Mouse (Mus musculus): ENCODE results near the gene C130060K24Rik.
A peak's percentile ranks its signal among the peaks of the same experiment; 100 is the strongest.

C130060K24Rik gene

DNA sequence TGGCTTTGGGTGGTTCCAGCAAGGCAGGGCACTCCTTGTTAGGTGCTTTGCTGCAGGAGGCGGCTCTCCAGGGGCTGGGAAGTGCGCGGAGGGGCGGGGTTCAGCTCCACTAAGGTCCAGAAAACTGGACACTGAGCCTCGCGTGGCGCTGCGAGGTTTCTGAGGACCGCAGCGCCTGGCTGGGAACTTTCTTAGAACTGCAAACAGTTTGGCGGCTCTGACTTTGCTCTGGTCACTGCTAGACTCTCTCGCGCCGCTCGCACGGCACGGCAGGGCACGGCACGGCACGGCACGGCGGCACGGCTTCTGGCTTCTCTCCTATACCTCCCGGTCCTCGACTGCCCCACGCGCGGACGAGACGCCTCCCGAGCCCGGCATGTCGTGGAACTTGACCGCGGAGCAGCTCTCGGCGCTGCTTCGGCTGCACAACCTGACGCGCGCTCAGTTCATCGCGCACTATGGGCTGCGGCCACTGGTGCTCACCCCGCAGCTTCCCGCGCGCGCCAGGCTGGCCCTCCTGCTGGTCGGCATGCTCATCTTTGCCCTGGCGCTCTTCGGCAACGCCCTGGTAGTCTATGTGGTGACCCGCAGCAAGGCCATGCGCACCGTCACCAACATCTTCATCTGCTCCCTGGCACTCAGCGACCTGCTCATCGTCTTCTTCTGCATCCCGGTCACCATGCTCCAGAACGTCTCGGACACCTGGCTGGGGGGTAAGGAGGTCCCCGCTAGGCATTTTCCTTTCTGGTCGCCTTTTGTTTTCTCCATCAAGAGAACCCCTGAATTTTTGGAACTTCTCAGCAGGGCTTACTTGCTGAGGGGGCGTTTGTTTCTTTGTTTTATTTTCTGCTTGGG, at the start of gene C130060K24Rik:
C130060K24Rik (plus strand) TSS at position 188 of the 855 bp plus-strand sequence.
- peak in 1 of 2 experiments; percentile 1 for DNase-seq (ENCODE audit: low spot score in 2 of 2)

DNA sequence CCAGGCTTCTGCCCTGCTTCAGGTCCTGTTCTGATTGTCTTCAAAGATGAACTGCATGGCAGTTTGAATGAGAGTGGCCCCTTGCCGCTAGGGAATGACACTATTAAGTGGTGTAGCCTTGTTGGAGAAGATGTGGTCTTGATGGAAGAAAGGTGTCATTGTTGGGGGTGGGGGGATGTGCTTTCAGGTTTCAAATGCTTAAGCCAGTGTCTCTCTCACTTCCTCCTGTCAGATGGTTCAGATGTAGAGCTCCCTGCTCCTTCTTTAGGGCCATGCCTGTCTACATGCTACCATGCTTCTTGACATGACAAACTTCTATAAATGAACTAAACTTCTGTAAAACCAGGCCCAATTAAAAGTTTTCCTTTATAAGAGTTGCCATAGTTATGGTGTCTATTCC, 46.7 kb upstream of the C130060K24Rik start:
- no peak for DNase-seq (ENCODE audit: low spot score in 2 of 2)

DNA sequence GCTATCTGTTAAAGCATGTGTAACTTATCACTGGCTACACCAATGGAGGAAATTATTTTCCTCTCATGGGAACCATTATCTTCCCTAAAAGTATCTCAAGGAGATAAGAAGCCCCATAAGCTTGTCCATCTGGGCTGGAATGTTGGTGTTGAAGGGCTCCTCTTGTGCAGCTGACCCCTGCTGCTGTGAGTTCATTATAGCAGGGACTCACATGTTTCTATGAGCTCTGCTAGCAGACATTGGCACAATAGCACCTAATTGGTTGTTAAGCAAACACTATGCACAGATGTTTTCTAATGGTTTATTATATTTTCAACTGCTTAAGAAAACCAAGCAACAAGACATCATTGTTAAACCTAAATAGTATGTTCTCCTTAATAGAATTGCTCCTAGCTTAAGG, 41.5 kb upstream of the C130060K24Rik start:
- DNase-seq (ENCODE audit: low spot score in 2 of 2), result no peak

DNA sequence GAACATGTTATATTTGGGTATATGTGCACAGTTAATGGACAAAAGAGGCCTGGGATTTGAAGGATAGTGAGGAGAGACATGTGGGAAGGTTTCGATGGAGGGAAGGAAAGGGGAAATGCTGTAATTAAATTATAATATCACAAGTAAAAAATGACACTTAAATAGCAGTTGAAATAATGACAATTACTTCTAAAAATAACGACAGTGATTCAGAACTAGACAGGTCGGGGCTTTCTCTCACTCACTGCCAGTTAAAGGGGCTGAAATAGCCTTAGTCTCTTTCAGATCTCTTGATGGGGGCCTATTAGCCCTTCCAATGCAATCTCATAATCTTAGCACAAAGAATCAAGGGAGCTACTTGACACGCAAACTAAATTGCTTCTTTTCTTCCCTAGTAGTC, 39.5 kb upstream of the C130060K24Rik start:
- no peak for DNase-seq (ENCODE audit: low spot score in 2 of 2)

DNA sequence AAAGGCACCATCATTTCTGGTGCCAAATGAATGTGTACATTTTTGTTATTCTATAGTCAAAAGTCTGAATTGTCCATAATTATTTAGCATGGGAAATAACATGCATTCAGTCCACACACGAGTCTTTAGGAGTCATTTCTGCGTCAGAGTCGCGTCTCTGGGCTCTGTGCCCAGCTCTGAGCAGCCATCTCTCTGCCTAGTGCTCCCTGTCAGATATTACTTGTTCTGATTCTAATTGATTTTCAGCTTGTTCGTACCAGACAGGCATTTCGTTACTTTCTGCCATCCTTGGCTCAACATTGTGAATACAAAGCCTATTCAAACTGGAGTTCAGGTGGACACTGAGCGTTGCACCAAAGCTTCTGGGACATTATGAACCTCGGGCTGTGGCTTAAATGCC, 33.2 kb upstream of the C130060K24Rik start:
- no peak for DNase-seq (ENCODE audit: low spot score in 2 of 2)

DNA sequence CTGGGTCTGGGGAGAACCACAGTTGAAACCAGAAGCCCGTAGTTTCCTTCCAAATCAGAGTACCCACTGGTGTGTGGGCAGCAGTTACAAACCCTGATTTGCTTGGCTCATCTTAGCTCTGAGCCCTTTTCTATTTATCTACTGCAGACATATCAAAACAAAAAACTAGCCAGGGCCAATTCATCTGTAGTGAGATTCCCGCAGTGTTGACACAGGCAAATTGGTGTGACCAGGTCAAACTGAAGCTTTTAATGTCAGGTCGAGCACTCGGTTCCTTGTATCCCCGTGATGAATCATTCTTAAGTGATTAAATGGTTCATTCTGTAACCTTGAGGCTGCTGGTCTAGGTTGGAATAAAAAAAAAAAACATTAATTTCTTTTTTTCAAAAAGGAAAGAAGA, 32.6 kb upstream of the C130060K24Rik start:
- no peak for DNase-seq (ENCODE audit: low spot score in 2 of 2)

DNA sequence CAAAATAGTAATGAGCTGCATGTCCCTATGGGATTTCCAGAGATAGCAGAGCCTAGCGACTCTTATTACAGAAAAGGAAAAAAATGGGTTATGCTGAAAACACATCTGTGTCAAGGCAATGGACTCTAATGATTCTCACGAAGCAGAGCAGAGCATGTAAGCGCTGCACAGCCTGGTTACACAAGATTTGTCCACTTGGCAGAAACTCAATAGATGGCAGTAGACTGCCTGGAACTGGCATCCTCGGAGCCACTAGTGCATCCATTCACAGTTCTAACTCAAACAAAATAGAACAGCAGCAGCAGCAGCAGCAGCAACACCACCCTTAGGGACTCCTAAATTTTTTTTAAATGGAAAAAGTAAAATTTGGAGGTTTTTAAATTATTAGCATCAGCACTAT, 29.3 kb upstream of the C130060K24Rik start:
- no peak for DNase-seq (ENCODE audit: low spot score in 2 of 2)

DNA sequence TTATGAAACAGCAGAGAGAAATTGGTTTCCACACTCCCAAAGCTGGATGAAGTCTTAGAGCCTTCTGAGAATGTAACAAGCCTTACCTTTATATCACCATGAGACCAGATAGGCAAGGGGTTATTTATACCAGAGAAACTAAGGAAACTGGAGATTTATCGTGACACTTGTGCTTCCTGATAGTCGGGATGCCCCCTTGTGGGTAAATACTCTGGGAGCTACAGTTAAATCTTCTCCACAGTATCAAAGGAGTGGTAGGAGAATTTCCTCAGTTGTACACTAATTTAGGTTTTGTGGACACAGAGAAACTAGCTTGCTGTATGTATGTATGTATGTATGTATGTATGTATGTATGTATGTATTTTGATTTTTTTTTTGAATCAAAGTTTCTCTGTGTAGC, 5.0 kb upstream of the C130060K24Rik start:
- DNase-seq (ENCODE audit: low spot score in 2 of 2), result no peak

DNA sequence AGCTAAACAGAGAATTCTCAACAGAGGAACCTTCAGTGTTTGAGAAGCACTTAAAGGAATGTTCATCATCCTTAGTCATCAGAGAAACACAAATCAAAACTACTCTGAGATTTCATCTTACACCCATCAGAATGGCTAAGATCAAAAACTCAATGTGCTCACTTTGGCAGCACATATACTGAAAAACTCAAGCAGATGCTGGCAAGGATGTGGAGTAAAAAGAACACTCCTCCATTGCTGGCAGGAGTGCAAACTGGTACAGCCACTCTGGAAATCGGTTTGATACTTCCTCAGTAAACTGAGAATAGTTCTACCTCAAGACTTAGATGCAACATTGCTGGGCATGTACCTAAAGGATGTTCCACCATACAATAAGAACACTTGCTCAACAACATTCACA, 41.0 kb downstream of the C130060K24Rik start:
- DNase-seq (ENCODE audit: low spot score in 2 of 2), result peak; percentile 6 to 15

DNA sequence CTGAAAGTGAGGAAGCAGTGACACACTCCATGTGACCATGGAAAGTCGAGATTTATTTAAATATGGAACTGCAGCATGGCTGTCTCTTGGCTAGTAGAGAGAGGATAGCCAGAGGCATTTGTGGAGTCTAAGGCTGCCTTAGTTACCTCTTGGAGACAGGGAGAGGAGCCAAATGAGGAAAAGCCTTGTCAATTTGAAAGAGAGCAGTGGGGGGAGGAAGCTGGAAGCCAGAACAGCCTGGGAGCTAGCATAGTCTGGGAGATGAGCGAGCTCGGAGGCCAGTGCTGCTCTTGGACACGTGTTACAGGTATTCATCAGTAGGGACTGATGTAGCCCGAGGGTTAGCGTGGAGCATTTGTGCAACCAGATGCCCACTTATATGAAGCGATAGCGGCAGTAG, 46.2 kb downstream of the C130060K24Rik start:
- DNase-seq (ENCODE audit: low spot score in 2 of 2), result peak; percentile 6 to 12

DNA sequence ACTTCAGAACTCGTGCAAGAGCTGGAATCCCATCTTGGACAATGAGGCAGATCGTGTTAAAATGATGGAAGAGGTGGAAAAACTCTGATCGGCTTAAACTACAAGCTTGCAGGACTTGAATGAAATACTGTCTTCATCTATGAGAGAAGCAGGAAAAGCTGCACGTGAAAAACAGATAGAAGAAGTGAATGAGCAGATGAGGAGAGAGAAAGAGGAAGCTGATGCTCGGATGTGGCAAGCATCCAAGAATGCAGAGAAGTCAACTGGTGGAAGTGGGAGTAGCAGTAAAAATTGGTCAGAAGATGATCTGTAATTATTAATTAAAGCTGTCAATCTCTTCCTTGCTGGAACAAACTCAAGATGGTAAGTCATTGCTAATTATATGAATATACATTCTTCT, 52.3 kb downstream of the C130060K24Rik start:
- no peak for DNase-seq (ENCODE audit: low spot score in 2 of 2)

DNA sequence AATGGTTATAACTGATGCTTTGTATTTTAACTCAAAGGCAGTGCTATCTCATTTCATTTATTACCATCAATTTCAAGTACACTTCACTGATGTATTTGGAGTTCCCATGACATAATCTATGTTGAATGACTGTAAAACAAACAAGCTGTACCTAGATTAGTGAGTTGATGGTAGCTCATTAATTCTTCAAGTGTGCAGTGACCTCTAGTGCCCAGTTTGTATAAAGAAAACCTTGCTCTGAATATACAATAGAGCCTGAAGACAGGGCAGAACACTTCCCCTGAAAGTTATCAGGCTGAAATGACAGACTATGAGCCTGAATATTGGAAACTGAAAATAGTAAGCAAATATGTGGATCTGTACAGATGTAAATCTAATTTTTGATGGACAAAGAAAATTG, 72.6 kb downstream of the C130060K24Rik start:
- DNase-seq (ENCODE audit: low spot score in 2 of 2), result peak in 1 of 2 experiments; percentile 49

DNA sequence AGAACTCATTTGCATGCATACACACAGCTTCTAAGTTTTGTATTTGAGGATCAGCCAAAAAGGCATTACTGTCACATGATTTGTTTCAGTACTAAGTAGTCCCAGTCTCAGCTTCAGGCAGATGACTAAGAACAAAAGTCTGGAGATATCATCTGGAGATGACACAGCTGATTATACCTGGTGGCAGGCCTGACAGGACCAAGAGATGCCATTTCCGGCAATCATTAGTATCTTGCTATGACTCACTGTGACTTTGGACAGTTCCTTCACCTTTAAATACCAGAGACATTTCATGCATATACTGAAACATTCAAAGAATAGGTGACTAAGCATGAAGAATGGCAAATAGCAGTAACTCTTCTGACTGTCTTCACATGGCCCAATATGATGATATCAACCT, 84.4 kb downstream of the C130060K24Rik start:
- no peak for DNase-seq (ENCODE audit: low spot score in 2 of 2)

DNA sequence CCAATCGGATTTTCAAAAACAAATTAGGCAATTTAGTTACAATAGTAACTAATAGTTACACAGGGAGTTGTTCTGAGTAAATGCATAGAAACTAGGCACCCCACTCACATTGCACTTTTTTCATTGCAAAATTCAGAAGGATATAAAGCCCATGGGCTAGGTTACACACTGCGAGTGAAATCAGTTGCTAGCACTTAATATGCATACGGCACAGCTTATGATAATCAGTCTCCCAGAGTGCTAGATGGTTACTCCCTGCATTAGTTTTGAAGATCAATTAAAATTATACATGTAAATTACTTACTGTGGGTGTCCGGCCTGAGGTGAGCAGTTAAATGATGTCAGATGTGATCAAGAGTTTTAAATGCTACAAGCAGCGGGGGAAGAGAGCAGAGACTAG, 89.4 kb downstream of the C130060K24Rik start:
- no peak for DNase-seq (ENCODE audit: low spot score in 2 of 2)

DNA sequence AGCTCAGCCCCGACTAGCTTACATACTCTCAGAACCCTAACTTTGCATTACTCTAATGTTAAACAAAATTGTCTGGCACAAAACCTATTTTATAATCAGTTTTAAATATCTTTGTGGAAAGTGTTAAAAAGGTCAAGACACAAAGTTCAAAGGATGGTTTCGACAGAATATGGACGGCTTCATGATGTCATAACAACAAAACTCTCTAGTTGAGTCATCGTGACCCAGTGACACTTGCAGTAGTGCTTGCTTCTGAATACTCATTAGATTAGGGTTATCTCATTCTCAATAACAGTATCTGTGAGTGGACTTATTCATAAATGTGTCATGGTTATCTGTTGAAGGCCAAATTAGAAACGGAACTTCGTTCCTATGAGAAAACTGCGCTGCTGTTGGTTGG, 91.5 kb downstream of the C130060K24Rik start:
- DNase-seq (ENCODE audit: low spot score in 2 of 2), result no peak

DNA sequence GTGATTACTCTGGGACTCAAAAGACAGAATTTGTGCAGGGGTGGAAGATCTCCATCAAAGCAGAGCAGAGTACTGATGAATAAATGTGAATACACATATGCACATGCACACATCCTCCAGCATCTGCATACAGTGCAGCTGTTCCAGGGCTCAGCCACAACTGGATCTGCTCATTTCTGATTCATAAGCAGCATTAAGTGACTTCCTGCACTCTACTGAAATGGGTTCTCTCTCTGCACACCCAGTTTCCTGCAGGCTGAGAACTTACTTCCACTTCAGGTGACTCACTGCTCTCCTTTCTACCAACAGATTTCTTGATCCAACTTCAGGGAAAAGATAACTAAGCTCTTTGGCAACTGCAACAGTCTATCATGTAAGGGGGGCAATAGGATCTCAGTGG, 117.9 kb downstream of the C130060K24Rik start:
- no peak for DNase-seq (ENCODE audit: low spot score in 2 of 2)
